Mouse (Mus musculus): ENCODE measurements at regions not wholly inside any gene's neighbourhood (a gene's known extent, or its start where the extent isn't known, plus 50 kb on each side); places are given as distances from the start of the nearest gene placed in this dataset.
"Not testable (repeated sequence)": the region's sequence is repeated elsewhere in the genome, so short reads cannot be mapped to it uniquely, and the experiment has no call there.

GRCm38 (mm10) chr10:31143856-31144488 is 169.2 kb upstream of the Hddc2 start:
- H3K9me3 ChIP-seq (replicated peaks): no peaks in the 10 kb centered on the region
- no peaks in the 10 kb centered on the region for H3K36me3 ChIP-seq
- no peaks in the 10 kb centered on the region for H3K4me1 ChIP-seq
- no peaks in the 10 kb centered on the region for H3K27me3 ChIP-seq (ENCODE audit: low read depth, poor library complexity, severe bottlenecking)
- no peak overlapping the region for H3K4me3 ChIP-seq
- DNase-seq (ENCODE audit: low spot score): no peak
- no peak overlapping the region for H3K27ac ChIP-seq

GRCm38 (mm10) chr10:31144489-31144872 is 168.7 kb upstream of the Hddc2 start:
- 89% methylated on average over 3 of the region's 3 CpGs for WGBS
- Histone ChIP-seq H3K4me3 (no peak overlapping the region), H3K27ac (no peak overlapping the region), H3K36me3 (no peaks in the 10 kb centered on the region), H3K4me1 (no peaks in the 10 kb centered on the region), H3K9me3 (replicated peaks) (no peaks in the 10 kb centered on the region), H3K27me3 (ENCODE audit: low read depth, poor library complexity, severe bottlenecking) (no peaks in the 10 kb centered on the region)
- no peak for DNase-seq (ENCODE audit: low spot score)

GRCm38 (mm10) chr10:31173169-31173686 is 140.0 kb upstream of the Hddc2 start:
- Histone ChIP-seq H3K36me3 (no peaks in the 10 kb centered on the region), H3K9me3 (replicated peaks) (no peaks in the 10 kb centered on the region), H3K27me3 (ENCODE audit: low read depth, poor library complexity, severe bottlenecking) (no peaks in the 10 kb centered on the region), H3K4me3 (no peak overlapping the region), H3K4me1 (peaks cover 11% of the 10 kb centered on the region), H3K27ac (peak overlapping the region; percentile 44; the same call in 1 of the 2 replicates)
- peak; percentile 37 for DNase-seq (ENCODE audit: low spot score)
- WGBS: 55% methylated on average over 15 of the region's 15 CpGs

- H3K9me3 ChIP-seq (replicated peaks): no peaks in the 10 kb centered on the region
- 38% methylated on average over 1 of the region's 1 CpGs for WGBS
- H3K4me3 ChIP-seq: no peak overlapping the region
- no peaks in the 10 kb centered on the region for H3K4me1 ChIP-seq
- no peak for DNase-seq (ENCODE audit: low spot score)
- no peak overlapping the region for H3K27ac ChIP-seq
- H3K27me3 ChIP-seq (ENCODE audit: low read depth, poor library complexity, severe bottlenecking): no peaks in the 10 kb centered on the region
- no peaks in the 10 kb centered on the region for H3K36me3 ChIP-seq
These were observed 123.6 kb upstream of the Hddc2 start for GRCm38 (mm10) chr10:31189577-31189976.

- H3K4me3 ChIP-seq; H3K27ac ChIP-seq; H3K27me3 ChIP-seq (ENCODE audit: low read depth, poor library complexity, severe bottlenecking); H3K4me1 ChIP-seq; H3K36me3 ChIP-seq; H3K9me3 ChIP-seq (replicated peaks); DNase-seq (ENCODE audit: low spot score): not testable (repeated sequence)
- 91% methylated on average over 8 of the region's 8 CpGs for WGBS
These were observed 101.0 kb upstream of the Hddc2 start for GRCm38 (mm10) chr10:31212164-31212563.

GRCm38 (mm10) chr10:31212778-31213454 is 100.3 kb upstream of the Hddc2 start:
- WGBS: 71% methylated on average over 2 of the region's 2 CpGs
- Histone ChIP-seq H3K9me3 (replicated peaks) (no peaks in the 10 kb centered on the region), H3K4me3 (no peak overlapping the region), H3K36me3 (no peaks in the 10 kb centered on the region), H3K27me3 (ENCODE audit: low read depth, poor library complexity, severe bottlenecking) (no peaks in the 10 kb centered on the region), H3K4me1 (no peaks in the 10 kb centered on the region), H3K27ac (no peak overlapping the region)
- DNase-seq (ENCODE audit: low spot score): no peak

- H3K36me3 ChIP-seq: no peaks in the 10 kb centered on the region
- H3K27ac ChIP-seq: no peak overlapping the region
- H3K4me1 ChIP-seq: peaks cover 5% of the 10 kb centered on the region; the same call in 1 of the 2 replicates
- no peak overlapping the region for H3K4me3 ChIP-seq
- no peaks in the 10 kb centered on the region for H3K27me3 ChIP-seq (ENCODE audit: low read depth, poor library complexity, severe bottlenecking)
- no peak for DNase-seq (ENCODE audit: low spot score)
- WGBS: 52% methylated on average over 1 of the region's 1 CpGs
- H3K9me3 ChIP-seq (replicated peaks): no peaks in the 10 kb centered on the region
These were observed 91.3 kb upstream of the Hddc2 start for GRCm38 (mm10) chr10:31221902-31222301.

GRCm38 (mm10) chr10:31229078-31229477 is 84.1 kb upstream of the Hddc2 start:
- WGBS: 89% methylated on average over 3 of the region's 3 CpGs
- no peaks in the 10 kb centered on the region for H3K9me3 ChIP-seq (replicated peaks)
- no peak overlapping the region for H3K27ac ChIP-seq
- no peaks in the 10 kb centered on the region for H3K36me3 ChIP-seq
- H3K27me3 ChIP-seq (ENCODE audit: low read depth, poor library complexity, severe bottlenecking): no peaks in the 10 kb centered on the region
- DNase-seq (ENCODE audit: low spot score): no peak
- no peaks in the 10 kb centered on the region for H3K4me1 ChIP-seq
- no peak overlapping the region for H3K4me3 ChIP-seq

GRCm38 (mm10) chr10:31242442-31242966 is 70.7 kb upstream of the Hddc2 start:
- Histone ChIP-seq H3K36me3 (no peaks in the 10 kb centered on the region), H3K4me1 (no peaks in the 10 kb centered on the region), H3K4me3 (no peak overlapping the region), H3K27ac (no peak overlapping the region), H3K27me3 (ENCODE audit: low read depth, poor library complexity, severe bottlenecking) (no peaks in the 10 kb centered on the region), H3K9me3 (replicated peaks) (no peaks in the 10 kb centered on the region)
- WGBS: 88% methylated on average over 3 of the region's 3 CpGs
- no peak for DNase-seq (ENCODE audit: low spot score)

GRCm38 (mm10) chr10:31252584-31253381 is 60.4 kb upstream of the Hddc2 start:
- H3K4me1 ChIP-seq: no peaks in the 10 kb centered on the region
- 63% methylated on average over 8 of the region's 8 CpGs for WGBS
- H3K27me3 ChIP-seq (ENCODE audit: low read depth, poor library complexity, severe bottlenecking): no peaks in the 10 kb centered on the region
- H3K27ac ChIP-seq: no peak overlapping the region
- H3K36me3 ChIP-seq: no peaks in the 10 kb centered on the region
- no peak for DNase-seq (ENCODE audit: low spot score)
- no peak overlapping the region for H3K4me3 ChIP-seq
- no peaks in the 10 kb centered on the region for H3K9me3 ChIP-seq (replicated peaks)

- Histone ChIP-seq H3K4me1 (no peaks in the 10 kb centered on the region), H3K27me3 (ENCODE audit: low read depth, poor library complexity, severe bottlenecking) (no peaks in the 10 kb centered on the region), H3K4me3 (no peak overlapping the region), H3K9me3 (replicated peaks) (no peaks in the 10 kb centered on the region), H3K36me3 (no peaks in the 10 kb centered on the region), H3K27ac (no peak overlapping the region)
- 72% methylated on average over 1 of the region's 1 CpGs for WGBS
- no peak for DNase-seq (ENCODE audit: low spot score)
These were observed 56.2 kb upstream of the Hddc2 start for GRCm38 (mm10) chr10:31256934-31257333.

- Histone ChIP-seq H3K9me3 (replicated peaks) (no peaks in the 10 kb centered on the region), H3K4me1 (no peaks in the 10 kb centered on the region), H3K36me3 (no peaks in the 10 kb centered on the region), H3K27ac (no peak overlapping the region), H3K4me3 (no peak overlapping the region), H3K27me3 (ENCODE audit: low read depth, poor library complexity, severe bottlenecking) (no peaks in the 10 kb centered on the region)
- DNase-seq (ENCODE audit: low spot score): no peak
- 96% methylated on average over 1 of the region's 1 CpGs for WGBS
These were observed 55.6 kb upstream of the Hddc2 start for GRCm38 (mm10) chr10:31257611-31258010.

GRCm38 (mm10) chr10:31260914-31261313 is 52.3 kb upstream of the Hddc2 start:
- no peaks in the 10 kb centered on the region for H3K9me3 ChIP-seq (replicated peaks)
- H3K27ac ChIP-seq: no peak overlapping the region
- H3K36me3 ChIP-seq: no peaks in the 10 kb centered on the region
- no peak for DNase-seq (ENCODE audit: low spot score)
- no peaks in the 10 kb centered on the region for H3K27me3 ChIP-seq (ENCODE audit: low read depth, poor library complexity, severe bottlenecking)
- WGBS: 82% methylated on average over 7 of the region's 7 CpGs
- H3K4me1 ChIP-seq: no peaks in the 10 kb centered on the region
- no peak overlapping the region for H3K4me3 ChIP-seq
